Mouse (Mus musculus) layer of hippocampus, postnatal 10 days (tissue): ENCODE data around the gene Dctd. TPM values are rescaled to one million over a fixed set of nuclear protein-coding genes. Genes with fewer than 3 reads are reported as not detected.
"Not testable (repeated sequence)": the region's sequence is repeated elsewhere in the genome, so short reads cannot be mapped to it uniquely, and the experiment has no call there.

Experiments
- DNase-seq, 2 experiments: peaks; one replicate each; pipeline ENCODE4 v3.0.0; 2021; ENCODE audit warnings: low spot score in 2 of 2
- total RNA-seq, 2 experiments: library from RNA; stranded (reverse); gene quantifications; 2 replicates each; pipeline ENCODE4 v1.2.3; 2021

Dctd gene
- total RNA-seq, 2 experiments from 2014 or later: 8.5 to 9.3 TPM

DNA sequence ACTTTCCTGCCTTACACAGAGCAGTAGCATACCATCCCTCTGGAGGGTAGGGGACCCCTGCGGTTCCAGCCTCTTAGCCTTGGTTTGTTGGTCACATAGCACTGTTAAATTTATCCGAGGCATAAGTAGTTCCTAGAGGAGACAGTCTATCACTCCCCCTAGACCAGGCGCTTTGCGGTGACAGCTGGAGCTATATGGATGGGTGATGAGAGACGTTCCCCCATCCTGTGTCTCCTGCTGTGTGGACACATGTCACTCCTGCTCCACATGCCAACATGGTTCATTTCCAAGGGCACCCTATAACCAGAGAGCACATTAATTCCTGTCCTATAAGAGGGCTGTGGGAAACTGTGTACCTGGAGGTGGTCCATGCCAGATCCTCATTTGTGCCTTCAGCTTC lies 42.1 kb downstream of the Dctd start:
- DNase-seq: no peak

DNA sequence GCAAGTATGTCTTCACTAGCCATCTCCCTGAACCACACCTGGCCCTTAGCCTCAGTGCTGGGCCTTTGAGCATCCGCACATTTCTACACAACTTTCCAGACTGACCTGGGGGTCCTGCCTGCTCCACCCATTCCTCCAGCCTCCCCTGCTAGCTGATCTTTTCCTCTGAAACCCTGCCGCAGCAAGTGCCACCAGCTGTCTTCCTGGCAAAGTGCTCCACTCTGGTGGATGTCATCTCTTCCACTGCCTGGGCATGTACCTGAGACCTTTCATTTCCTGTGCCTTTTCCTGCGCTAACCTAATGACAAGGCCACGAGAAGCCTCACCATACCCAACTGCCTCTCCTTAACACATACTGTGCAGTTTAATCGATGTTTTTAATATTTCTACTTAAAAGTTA lies 46.9 kb downstream of the Dctd start:
- DNase-seq: no peak

GRCm38 (mm10) chr8:48146449-48146848 lies 47.6 kb downstream of the Dctd start:
- DNase-seq: no peak

- peak; percentile 44 to 52 for DNase-seq
Observed at GRCm38 (mm10) chr8:48152062-48152738, 53.3 kb downstream of the Dctd start.

DNA sequence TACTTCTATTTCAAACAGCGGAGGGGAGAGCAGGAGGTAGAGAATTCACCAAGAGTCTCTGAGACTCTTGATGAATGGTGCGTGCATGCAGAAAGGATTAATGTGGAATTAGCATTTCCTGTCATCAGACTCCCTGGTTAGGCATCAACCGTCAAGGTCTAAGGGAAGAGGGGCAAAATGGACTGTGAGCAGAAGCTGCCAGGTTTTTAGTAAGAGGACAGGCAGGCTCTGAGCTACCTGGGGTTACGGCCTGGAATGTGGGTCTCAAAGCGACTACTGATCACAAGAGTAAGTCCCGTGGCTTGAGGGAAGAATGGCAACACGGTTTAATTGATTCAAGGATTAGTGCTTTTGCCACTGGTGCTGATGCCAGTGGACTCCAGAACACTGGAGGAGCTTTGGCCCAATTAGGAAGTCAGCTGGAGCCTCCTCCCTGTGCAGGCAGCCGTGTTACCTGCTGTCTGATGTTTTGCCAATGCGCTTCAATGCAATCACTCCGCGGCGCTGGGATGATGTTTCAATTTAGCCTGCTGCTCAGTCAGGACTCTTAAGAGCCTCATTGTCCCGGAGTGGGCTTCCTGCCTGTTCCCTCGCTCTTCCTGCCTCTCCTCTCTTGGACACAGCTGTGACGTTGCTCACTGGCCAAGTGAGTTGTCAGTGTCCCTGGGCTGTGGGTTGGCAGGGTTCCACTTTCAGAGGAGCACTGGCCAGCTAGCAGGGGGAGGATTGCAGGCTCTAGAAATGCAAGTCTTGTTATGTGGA lies 54.6 kb downstream of the Dctd start:
- peak; percentile 71 to 78 for DNase-seq

GRCm38 (mm10) chr8:48157718-48158117 lies 58.8 kb downstream of the Dctd start:
- no peak for DNase-seq

DNA sequence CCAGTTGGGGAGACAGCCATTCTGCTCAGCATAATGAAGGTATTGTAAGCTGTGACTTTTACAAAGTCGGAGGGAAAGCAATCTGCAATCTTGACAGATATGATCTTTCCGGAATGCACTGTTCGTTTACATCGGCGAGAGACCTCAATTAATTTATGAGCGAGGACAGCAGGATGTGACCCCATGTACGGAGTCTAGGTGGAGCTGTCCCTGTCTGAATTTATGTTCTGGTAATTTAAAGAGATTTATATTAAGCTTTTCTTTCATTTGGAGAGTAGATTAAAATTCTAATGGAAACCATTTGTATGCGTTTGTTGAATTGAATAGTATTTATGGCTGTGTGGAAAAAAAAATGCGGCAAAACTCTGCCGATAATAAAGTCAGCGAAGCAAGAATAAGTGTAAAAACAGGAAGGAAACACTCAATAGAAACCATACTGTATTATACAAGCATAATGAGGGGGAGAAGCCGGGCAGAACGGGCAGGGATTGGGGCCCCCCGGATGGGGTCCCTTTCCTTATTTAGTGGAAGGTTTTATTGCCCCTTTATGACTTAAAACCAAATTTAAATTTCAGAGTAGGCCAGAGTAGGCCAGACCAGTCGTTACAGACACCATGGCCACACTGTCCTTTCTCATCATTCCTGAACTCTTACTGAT lies 59.8 kb downstream of the Dctd start:
- no peak for DNase-seq

GRCm38 (mm10) chr8:48177406-48177805 lies 78.5 kb downstream of the Dctd start:
- no peak for DNase-seq

- DNase-seq: no peak
Observed at GRCm38 (mm10) chr8:48177876-48178275, 79.0 kb downstream of the Dctd start.

GRCm38 (mm10) chr8:48178993-48179392 lies 80.1 kb downstream of the Dctd start:
- DNase-seq: no peak

DNA sequence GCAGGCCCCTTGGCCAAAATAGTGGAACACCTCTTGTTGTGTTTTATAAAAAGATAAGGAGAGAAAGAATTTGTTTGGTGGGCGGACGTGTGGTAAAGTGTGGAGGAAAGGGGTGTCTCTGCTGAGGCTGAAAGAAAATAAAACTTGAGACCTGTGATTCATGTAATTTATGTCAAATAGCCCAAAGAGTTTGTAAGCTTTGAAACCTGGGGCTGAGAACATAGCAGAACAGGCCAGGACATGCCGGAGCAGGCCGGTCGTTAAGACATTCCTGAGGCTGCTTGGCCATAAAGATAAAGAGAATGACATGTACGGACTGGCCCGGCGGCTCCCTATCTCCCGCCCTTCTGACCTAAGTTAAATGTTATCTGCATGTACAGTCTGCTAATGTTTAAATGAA lies 81.3 kb downstream of the Dctd start:
- not testable (repeated sequence) for DNase-seq

- DNase-seq: no peak
Observed at GRCm38 (mm10) chr8:48181000-48181399, 82.1 kb downstream of the Dctd start.

DNA sequence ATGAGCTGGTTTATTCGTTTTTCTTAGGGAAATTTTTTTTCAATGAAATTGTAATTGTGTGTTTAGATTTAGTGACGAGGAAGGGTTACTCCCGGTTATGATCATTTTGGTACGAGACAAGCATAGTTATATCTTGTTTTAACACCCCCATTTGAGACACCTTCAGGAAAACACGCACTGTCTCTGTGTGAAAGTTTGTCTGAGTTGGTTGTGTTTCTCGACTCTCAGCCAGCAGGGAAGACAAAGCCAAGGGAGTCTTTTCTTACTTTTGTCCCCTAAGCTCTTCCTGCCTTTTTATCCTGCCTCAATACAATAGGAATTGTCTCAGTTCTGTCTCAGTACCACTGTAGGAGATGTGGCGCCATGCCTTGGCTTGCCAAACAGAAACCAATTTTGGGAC lies 84.9 kb downstream of the Dctd start:
- no peak for DNase-seq

GRCm38 (mm10) chr8:48188586-48188985 lies 89.7 kb downstream of the Dctd start:
- no peak for DNase-seq

DNA sequence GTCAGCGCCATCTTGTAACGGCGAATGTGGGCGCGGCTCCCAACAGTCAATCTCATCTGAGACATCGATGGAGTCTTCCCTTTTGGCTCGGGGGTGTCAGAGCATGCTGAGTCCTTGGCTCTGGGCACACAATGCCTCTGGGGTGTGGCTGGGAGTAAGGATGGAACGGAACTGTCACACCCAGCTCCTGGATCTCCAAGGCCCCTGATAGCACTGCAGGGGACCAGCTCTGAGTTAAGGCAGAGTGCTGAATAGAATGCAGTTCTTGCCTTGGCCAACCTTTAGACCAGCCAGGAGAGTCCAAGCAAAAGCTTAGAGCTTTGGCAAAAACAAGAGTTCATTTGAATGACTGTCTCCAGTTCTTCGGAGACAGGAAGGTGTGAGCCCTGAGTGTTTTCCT lies 97.1 kb downstream of the Dctd start:
- no peak for DNase-seq

DNA sequence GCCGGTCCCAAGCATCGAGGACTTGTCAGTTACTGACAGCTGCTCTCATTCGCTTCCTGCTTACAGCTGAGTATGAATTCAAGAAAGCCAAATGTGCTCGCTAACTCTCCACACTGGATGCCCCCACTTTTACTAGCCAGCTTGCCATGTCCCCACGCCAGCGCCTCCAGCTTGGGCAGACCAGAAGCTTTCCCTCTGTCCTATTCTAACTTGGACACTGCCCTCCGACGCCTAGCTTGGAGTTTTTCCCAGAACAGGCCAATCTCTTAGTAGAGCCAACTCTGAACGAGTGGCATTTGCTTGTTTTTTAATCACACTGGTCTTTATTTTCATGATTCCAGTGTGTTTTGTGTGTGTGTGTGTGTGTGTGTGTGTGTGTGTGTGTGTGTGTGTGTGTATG lies 100.3 kb downstream of the Dctd start:
- peak in 1 of 2 experiments; percentile 26 for DNase-seq

DNA sequence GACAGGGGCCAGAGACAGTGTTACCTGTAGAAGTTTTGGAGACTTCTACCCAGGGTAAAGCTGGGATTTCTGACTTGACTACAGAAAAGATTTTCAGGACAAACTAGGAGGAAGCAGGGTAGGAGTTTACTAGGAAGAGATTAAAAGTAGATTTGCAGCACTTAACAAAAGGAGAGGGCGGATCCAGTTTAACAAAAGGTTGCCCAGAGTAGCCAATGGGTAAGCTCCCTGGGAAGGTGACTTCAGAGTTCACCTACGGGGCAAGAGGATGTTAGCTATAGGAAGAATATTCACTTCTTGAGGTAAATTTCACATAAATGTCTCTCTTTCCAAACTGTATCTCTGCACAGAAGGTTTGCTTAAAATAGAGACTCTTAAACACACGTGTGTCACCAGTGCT lies 103.7 kb downstream of the Dctd start:
- no peak for DNase-seq

Other genes with a start within 250 kb of the Dctd start
- 10 to 100 TPM; 26.6 to 29.1 TPM for gene Wwc2, start 108.2 kb upstream of the Dctd start, total RNA-seq